Mouse (Mus musculus): Measurements from ENCODE around the gene Pcgf2.
"Not testable (repeated sequence)": the region's sequence is repeated elsewhere in the genome, so short reads cannot be mapped to it uniquely, and the experiment has no call there.

DNA sequence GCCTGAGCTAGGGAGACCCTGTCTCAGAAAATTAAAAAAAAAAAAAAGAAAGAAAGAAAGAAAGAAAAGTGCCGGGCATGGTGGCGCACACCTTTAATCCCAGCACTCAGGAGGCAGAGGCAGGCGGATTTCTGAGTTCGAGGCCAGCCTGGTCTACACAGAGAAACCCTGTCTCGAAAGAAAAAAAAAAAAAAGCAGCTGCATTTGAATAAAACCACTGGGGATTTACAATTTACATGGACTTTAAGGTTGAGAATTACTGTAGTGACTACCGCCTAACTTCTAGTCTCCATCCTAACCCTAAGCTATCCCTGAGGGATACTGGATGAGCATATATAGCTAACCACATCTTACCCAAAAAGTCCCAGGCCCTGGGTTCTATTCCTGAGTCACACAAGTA lies 42.3 kb downstream of the Pcgf2 start:
- not testable (repeated sequence) for TF ChIP-seq MYOG (IDR thresholded peaks at IDR 0.05; ENCODE audit: control insufficient read depth, extremely low read depth, insufficient read length); CEBPB (IDR thresholded peaks at IDR 0.05; ENCODE audit: low read depth); CTCF (IDR thresholded peaks at IDR 0.05; ENCODE audit: control insufficient read depth, insufficient read depth, insufficient read length); MYOD1 (IDR thresholded peaks at IDR 0.05; ENCODE audit: control insufficient read depth, insufficient read length, low read depth); MAX (IDR thresholded peaks at IDR 0.05); USF1 (IDR thresholded peaks at IDR 0.05; ENCODE audit: low read depth)

All from C2C12 (cell line).